Mouse (Mus musculus) monocyte, adult 5-6 weeks (primary cell): ENCODE results near the gene Hpse. TPM values are rescaled to one million over a fixed set of nuclear protein-coding genes. Genes with fewer than 3 reads are reported as not detected.

ENCODE experiments used
- ATAC-seq: fragments of 153-309, 156-312 bp; replicated peaks from 2 replicates; pipeline ENCODE4 v1.8.0; 2017; ENCODE audit warnings: mild to moderate bottlenecking; ENCODE audit not compliant: low TSS enrichment, insufficient number of reproducible peaks, severe bottlenecking, poor library complexity, low FRiP score
- total RNA-seq: library from RNA; stranded (forward); fragments of 200-1000, 200-491, 200-594 nt; gene quantifications from 3 replicates; pipeline ENCODE4 v1.2.3, GENCODE M21; 2017

Hpse gene
- 31.8 to 34.5 TPM (median 33.4 TPM) in 3 replicates for total RNA-seq

DNA sequence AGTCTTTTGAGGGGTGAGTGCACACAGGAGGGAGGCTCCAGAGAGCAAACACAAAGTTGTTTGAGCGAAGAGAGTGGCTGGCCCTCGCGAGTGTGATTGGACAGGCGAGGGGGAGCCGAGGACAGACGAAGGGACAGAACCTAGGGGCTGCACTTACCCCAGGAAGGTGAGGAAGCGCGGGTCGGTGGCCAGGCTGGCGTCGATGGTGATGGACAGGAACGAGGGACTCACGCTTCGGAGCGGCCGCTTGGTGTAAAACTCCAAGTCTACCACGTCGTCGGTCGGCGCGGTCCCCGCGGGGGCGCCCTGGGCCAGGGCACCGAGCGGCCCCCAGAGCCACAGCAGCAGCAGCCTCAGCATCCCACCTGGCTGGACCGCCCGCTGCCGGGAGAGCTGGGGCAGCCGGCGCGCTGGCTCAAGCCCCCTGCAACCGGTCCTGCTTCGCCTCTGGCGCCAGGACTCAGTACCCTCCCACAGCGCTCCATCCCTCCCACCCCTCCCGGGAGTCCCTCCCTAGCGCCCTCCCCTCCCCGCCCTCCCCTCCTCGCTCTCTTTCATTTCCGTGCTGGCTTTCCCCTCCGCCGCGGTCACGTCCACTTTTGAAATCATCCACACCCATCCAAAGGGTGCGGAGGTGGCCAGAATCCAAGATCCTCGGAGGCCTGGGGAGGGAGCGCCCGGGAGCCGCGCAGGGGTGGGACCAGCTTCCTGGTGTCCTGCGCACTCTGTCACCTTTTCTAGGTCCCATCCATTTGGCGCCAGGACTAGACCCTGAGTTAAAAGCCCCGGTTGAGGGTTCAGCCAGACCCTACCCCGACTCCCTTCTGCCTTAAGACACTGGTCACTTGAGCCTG, at the start of gene Hpse:
TSS of gene Hpse (minus strand) at position 482 of the 854 bp plus-strand sequence.
- 0 out of 2 replicates have a peak, but pooled peaks have one; percentile 19 for ATAC-seq

DNA sequence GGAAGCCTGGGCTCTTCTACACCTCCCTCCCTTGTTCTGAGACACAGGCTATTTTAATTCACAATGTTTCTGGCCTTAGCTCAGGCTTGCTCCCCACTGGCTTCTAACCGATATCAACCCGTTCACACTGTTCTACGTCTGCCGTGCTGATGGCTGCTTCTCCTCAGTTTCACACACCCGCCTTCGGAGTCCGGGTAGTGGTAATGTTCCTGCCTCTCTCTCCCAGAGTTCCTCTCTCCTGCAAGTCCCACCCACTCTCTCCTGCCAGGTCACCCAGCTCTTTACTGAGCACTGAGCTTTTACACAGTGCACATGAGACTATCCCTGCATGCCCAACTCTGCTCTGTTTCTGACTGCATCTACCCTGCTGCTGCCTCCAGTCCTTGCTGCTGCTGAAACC, 46.5 kb upstream of the Hpse start:
- no peak for ATAC-seq

DNA sequence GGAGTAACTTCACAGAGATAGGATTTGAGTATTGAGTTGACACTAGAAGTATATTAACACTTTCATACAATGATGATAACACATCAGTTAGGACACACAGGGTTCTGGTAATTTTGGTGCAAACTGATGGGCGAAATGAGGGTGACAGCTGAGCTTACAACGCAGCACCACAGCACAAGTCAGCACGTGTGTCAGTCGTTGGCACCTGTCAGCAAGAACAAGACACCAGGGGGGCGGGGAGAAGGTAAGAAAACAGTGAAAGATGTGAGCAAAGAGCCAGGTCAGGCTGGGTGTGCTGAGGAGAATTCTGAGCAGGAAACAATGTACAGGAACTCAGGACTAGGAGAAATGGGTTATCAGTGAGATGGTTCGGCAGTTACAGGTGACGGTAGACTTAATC, 42.2 kb upstream of the Hpse start:
- ATAC-seq: no peak

DNA sequence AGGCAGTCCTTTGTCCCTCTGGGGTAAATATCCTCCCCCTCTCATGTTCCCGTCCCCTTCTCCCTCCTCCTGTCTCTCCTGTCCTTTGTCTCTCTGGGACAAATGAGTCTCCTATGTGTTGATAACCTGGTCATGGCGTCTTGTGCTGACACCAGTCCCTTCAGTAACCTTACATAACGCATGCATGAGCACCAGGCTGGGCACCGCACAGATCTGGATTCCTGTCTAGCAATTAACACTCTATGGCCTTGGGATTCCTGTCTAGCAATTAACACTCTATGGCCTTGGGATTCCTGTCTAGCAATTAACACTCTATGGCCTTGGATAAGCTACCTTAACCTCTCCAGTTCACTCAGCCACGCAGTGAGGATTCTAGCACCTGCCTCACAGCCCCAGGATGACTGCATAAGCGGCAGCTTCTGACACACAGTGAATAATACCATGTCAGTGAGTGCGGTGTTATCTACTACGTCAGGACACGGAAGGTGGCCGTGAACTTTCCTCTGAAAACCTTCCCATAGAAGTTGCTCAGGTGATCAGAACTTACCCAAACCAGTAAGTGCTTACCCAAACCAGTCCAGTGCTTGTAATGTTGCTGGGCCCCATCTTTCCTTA, 40.6 kb upstream of the Hpse start:
- ATAC-seq: no peak

DNA sequence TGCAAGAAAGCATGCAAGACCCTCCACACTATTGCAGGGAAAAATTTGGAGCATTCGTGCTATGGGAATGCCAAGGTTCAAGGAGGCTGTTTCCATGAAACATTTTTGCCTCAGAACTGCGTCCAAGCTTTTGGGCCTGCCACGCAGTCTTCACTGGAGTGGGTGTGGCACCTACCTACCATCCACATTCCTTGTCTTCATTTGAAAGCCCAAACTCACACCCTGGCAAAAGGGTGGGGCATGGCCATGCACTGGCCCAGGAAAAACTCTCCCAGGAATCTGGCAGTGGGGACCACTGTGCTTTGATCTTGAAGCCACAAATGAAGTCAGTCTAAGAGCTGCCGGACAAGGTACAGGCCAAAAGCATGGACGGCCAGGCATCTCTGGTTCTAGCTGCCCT, 38.6 kb upstream of the Hpse start:
- ATAC-seq: no peak

DNA sequence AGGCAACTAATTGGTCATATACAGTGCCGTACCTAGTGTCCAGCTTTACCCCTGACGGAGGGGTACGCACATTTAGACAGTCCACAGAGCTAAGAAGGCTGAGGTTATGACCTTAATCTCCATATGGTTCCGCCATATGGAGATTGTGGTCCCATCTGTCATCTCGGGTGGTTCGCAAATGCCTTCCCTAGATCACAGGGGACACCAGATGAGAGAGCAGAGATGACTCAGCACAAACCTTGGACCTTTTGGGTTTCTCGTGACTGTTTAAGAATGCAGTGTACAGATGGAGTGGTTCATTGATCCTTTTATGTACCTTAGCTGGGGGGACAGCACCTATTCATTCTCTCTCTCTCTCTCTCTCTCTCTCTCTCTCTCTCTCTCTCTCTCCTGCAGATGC, 33.9 kb upstream of the Hpse start:
- ATAC-seq: no peak

DNA sequence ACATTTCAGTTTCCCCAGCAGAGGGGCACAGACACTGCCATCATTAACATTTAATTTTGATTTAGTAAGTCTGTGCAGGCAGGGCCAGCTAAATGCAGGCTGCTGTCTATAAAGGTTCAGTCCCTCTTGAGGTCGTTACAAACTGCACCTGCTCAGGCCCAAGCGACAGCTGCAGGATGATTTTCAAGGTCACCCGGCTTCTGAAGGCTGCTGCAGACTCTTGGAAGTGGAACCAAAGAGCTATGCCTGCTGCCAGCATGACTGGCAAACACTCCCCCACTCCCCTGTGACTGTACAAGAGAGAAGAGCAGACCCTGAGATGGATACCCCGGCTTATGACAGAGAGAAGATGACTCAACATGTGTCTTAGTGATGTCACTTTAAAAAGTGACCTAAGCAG, 32.1 kb upstream of the Hpse start:
- no peak for ATAC-seq

DNA sequence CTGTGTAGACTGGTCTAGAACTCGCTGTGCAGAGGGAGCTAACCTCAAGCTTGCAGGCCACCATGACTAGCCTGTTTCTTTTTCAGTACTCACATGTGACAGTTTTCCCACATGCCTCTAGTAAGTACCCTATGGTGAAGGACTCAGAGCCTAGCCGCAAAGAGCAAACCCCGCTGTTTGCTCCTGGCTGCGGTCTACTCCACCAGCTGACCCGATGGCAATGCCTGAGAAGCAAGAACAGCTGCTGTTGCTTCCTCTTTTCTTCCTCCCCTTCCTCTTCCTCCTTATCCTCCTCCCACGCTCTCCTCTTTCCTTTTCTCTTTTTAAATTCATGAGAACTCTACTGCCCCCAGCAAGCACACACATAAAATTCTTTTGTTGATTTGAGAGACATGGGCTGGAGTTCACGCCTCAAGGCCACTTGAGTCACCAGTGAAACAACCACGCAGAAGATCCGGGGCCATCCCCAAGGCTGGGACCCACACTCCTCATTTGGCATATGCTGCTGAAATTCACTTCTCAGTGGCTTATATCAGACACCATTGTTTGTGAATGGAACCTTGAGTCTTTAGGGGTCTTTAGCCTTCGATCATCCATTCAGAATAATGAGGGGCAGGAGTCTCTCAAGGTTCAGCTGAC, 31.2 kb upstream of the Hpse start:
- peak; percentile 78 for ATAC-seq

DNA sequence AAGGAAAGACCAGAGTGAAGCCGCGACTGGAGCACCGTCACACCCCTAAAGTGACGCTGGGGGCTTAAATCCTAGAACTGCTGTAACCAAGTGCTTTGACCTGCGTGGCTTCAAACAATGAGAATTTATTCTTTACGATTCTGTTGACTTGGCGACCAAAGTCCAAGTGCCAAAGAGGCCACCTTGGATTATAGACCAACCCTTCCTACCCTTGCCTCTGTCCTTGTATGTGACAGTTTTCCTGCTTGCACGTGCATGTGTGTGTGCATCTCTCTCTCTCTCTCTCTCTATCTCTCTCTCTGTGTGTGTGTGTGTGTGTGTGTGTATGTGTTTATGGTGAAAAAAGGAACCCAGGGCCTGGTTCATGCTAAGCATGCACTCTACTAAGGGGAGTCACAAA, 19.3 kb upstream of the Hpse start:
- no peak for ATAC-seq

DNA sequence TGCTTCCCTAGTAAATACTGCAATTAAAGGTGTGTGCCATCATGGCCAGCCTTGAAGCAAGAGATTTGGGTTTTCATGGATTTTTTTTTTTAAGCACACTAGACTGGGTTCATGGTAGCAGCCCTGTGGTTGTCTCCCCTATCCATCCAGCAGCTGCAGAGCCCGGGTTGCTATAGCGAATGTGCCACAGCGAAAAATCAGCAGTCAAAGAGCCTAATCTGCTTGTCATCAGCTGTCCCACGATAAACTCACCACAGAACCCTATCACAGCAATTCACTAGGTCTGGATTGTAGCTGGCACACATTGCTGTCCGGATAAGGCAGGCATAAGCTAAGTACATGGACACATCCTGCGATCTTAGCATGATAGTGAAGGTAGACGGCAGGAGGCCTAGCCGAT, 17.4 kb upstream of the Hpse start:
- ATAC-seq: no peak

DNA sequence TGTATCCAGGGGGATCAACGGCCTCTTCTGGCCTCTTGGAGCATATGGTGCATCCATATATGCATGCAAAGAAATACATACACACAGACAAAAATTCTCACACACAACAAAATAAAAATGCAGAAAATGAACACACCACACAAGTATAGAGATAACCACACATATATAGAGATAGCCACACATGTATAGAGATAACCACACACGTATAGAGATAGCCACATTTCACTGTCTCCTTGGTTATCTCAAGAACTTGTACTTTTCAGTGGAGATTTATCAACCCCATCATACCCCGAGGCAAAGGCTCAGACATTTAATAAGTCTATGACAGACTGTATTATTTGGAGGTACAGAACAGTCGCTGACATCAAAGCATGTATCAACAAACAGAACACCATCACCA, 15.0 kb upstream of the Hpse start:
- no peak for ATAC-seq

DNA sequence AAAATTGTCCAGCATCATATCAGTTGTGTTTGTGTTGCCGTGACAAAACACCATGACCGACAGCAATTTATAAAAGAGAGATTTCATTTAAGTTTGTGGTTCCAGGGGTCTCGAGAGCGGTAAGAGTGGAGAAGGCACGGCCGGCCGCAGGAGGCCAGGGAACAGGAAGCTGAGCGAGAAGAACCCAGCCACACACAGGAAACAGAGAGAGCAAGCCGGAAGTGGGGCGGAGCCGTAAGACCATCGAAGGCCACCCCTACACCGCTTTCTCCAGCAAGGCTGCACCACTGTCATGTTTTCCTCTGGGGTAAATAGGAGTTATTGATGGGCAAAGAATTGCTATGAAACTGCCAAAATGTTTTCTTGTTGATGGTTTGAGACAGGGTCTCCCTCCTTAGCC, 9.2 kb upstream of the Hpse start:
- ATAC-seq: peak; percentile 84

DNA sequence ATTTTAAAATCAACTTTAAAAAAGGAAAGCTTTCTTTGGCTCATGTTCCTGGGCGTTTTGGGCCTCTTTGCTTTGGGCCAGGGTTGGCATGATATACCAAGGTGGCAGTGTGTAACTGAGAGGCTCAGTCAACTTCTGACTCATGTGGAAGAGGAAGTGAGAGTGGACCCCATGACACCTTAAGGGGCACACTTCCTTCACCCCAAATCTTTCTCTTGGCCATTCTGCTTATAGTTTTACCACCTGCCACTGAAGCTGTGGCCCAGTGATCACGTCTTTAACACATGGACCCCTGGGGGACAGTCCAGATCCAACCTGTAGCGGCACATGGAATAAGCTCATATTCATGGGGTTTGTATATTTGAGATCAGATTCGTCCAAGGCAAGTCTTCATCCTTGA, 6.5 kb upstream of the Hpse start:
- peak; percentile 75 for ATAC-seq

DNA sequence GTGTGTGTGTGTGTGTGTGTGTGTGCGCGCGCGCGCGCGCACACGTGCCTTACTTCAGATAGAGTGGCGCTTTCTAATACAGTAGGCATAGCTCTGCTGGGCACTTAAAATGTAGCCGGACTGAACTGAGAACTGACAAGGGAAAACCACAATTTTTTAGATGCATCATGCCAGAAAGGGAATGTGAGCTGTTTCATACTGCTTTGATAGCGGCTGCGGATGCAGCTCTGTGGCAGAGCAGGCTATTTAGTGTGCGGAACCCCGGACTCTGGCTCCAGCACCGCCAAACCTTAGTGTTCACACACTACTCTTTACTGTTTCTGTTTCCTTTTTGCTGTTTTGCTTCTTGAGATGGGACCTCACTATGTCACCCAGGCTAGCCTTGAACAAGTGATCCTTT, 2.8 kb downstream of the Hpse start:
- ATAC-seq: no peak

DNA sequence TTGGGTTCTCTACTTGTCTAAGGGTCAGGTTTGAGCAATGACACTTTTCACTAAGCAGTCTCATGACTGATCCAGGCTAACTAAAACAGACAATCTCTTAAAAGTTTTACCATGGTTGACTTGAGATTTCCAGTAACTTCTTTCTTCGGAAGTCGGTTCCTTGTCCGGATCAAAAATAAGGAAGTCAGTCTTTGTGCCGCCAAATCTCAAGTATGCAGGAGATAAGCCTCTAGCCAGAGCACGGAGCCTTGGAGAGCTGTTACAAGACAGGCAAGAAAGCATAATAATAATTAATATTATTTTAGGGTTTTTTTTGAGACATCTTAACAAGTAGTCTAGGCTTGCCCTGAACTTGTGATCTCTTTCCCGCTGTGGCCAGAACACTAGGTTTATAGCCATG, 8.3 kb downstream of the Hpse start:
- ATAC-seq: no peak

DNA sequence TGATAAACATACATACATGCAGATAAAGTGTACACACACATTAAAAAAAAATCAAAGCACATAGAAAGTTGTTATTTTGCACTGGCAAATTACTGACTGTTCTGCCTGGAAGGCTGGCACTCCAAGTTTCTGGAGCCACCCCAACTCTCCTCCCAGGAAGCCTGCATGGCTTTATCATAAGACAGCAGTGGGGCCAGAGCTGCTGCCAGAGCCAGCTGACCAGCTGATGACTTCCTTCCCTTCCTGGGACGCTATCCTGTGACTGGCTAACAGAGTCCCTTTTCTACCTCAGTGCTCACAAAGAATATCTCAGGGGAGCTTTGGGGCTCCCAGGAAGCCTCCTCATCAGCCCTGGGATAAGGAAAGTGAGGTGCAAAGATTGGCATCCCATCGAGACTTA, 9.5 kb downstream of the Hpse start:
- ATAC-seq: no peak

DNA sequence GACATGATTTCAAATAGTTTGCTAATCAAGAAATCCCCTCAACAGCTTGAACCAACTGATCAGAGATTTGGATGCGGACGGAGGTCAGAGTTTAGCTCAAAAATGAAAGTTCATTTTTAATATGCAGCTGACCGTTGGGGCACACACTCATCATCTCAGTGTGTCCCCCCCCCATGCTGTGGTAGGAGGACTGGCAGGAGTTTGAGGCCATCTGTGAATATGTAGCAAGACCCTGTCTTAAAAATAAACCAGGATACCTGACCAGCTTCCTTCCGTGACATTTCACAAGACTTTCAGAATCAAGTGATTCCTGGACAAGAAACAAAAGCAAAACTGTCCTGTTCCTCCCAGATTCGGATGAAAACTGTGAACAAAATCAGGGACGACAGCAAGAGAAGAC, 10.5 kb downstream of the Hpse start:
- no peak for ATAC-seq

DNA sequence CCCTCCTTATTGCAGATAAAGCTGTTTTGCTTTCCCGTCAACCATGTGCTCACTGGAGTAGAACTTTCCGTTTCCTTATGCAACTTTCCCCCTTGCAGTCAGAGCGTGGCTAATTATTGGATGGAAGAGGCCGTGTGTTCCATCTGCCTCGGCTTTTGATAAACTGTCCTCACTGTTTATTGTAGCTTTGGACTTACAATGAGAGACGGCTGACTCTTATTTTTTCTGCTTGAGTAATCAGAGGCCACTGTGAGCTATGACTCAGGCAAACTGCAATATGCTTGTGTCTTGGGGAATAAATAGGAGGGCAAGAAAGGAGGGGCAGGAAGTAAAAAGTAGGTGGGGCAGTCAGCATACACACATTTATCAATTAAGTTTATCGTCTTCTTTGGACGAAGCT, 12.8 kb downstream of the Hpse start:
- no peak for ATAC-seq

DNA sequence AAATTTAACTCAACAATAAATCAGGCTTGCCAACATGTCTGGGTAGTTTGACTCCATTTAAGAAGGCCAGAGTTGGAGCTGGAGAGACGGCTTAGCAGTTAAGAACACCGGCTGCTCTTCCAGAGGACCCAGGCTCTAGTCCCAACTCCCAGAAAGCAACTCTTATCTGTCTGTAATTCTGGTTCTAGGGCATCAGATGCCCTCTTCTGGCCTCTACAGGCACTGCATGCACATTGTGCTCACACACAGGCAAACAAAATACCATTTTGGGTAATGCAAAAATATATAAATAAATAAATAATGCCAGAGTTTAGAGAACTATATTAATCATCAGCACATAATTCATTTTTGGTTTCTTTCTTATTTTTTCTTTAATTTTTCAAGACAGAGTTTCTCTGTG, 15.2 kb downstream of the Hpse start:
- no peak for ATAC-seq

DNA sequence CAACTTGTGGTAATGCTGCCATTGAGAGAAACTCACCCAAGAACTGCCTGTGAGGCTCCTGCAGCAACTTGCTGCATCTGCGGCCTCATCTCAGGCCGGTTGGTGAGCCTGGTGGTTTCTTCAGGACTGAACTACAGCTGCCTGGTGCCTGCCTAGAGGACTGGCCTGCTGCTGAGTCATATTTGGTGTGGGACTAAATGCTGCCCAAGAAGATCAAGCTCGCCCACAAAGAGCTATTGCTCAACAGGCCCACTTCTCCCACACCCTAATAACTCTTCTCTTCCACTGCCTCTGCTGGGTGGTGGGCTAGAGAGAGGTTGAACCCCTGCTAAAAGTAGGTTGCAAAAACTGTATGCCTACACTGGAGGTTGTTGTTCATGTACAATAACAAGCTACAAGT, 17.2 kb downstream of the Hpse start:
- no peak for ATAC-seq
